Mouse (Mus musculus): Measurements from ENCODE around the gene Gm10073. TPM values are rescaled to one million over a fixed set of nuclear protein-coding genes. Genes with fewer than 3 reads are reported as not detected.
"Not testable (repeated sequence)": the region's sequence is repeated elsewhere in the genome, so short reads cannot be mapped to it uniquely, and the experiment has no call there.

Gene Gm10073
- polyA plus RNA-seq (2017; shearing (Covaris generic)): 10 to 100 TPM; 22.4 to 46.0 TPM

DNA sequence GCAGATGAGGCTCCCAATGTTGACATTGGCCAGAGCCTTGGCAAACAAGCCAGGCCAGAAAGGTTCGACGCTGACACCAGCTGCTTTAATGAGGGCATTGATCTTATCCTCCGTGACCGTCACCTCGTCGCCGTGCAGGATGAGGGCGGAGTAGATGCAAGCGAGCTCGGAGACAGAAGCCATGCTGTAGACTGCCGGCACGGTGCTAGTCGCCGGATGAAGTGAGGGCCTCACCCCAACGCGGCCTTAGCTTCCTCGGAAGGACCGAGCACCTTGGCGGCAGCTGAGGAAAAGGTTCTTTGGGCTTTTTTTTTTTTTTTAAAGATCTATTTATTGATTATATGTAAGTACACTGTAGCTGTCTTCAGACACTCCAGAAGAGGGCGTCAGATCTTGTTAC lies at the start of gene Gm10073:
TSS of gene Gm10073 (minus strand) at position 294 of the 400 bp plus-strand sequence.
- not testable (repeated sequence) for ATAC-seq

DNA sequence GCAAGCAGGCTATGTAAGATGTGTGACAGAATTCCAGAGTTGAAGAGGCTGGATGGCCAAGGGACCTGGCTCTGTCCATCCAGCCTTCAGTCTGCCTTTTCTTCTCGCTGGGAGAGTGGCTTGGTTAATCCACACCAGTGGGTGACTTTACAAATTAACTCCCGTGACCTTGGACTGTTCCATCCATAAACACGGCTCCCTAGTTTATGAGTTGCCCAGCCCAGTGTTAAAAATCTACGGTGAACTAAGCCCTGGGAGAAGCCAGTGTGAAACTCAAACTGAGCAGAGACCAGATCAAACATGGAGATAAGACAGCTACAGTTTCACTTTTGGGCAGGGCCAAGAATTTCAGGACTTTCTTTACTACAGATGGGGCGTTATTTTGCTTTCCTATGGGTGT lies 49.8 kb upstream of the Gm10073 start:
- peak; percentile 85 for ATAC-seq

DNA sequence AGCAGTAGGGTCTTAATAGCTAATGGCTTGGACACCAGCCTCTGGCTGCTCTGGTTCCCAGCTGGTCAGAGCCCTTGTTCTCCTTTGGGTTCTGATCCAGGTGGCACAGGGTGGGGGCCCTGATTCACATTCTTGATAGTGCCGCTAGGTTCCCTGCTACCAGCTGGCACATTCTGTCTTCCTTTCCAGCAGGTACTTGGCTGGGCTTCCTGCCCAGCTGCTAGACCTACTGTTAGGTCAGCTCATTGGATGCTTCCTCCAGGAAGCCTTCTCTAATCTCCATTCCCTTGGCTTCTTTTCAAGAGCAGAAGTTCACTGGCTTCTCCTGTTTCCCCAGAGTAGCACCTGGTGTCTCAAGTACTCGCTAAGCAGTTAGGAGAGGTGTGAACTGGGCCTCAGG lies 47.2 kb upstream of the Gm10073 start:
- no peak for ATAC-seq

DNA sequence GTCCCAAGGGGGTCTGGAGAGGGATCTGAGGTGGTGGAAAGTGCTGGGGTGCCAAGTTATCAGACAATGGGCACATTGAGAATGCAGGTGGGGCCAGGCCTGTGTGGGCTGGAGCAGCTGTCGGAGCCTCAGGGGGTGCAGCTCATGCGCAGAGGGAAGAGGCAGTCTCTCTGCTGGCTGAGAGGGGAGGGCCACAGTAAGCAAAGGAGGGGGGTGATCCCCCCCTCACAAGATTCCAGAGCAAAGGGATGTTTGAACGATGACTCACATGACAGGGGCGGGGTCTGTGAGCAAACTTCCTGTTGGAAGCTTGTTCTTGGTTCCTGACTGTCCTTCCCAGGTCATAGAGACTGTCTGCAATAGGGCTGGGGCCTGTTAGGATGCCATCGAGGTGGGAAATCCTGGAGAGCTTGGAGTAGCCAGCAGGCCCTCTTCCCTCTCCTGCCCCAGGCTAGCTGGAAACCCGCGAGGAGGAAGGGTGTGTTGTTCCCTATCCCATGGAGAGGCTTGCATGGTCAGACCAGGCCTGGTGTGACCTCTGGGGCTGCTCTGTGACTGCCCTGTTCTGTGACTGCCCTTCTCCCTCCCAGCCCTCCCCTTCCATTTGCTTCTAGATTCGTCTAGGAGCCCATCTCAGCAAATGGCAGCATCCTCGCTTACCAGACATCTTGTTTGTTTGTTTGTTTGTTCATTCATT lies 46.4 kb upstream of the Gm10073 start:
- ATAC-seq: no peak

DNA sequence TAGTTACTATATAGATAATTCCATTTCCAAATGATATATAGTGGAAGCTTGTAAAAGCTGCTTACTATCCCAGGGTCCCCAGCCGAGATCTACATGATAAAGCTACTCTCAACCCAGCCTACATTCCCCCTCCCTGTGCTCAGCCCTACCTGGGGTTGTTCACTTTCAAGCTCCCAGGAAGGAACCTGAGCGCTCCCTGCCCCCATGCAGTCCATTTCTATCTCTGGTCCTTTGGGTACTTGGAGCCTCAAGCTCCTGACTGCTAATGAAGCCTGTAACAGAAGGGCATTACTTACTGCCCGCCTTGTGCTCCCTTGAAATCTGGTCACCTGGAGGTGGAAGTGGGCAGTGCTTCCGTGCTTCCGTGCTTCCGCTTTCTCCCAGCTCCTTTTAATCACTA lies 45.1 kb upstream of the Gm10073 start:
- ATAC-seq: no peak

DNA sequence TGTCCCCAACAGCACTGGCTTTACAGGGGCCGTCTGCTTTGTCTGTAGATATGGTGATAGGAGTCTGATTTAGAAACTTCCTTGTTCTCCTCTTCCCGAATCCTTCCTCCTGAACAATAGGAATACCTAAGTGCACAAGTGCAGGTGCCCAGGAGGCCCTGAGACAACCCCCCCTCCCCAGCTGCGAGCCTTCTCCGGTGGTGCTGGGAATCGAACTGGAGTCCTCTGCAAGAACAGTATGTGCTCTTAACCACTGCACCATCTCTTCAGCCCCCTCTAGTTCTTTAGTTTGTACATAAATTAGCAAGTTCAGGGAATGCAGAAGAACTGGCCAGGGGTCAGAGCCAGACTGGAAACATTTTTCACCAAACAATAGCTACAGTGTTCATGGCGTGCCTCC lies 44.6 kb upstream of the Gm10073 start:
- no peak for ATAC-seq

DNA sequence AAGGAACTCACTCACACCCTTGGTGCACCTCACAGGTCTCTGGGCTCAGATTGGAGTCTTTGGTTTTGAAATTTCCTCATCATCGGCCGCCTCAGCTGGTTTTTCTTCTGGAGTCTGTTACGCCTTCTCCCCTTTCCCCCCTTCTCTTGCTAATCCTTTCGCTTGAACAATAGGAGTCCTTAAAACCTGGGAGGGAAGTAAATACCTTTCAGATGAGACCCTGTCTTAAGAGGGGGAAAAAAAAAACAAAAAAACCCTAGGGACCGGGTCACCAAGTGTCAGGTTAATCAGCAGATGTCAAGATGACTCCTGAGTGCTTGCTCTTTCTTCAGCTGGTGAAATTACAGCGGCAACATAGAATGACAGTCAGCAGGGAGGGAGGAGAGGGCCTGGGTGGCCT lies 43.9 kb upstream of the Gm10073 start:
- ATAC-seq: no peak

DNA sequence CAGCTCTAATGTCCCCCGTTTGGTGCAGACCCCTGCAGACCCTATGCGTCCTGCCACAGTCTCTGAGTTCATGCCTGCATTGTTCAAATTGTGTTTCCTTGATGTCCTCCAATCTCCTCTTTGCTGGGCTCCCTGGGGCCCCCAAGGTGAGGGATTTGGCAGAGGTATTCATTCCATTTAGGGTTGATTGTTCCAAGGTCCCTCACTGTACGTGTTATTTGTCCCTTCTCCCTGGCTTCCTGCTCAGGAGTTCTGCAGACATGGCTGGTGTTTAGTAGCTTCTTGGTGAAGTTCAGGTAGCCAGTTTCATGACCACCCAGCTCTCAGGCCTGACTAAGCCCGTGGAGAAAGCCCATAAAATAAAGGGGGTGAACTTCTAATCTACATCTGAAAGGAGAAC lies 43.4 kb upstream of the Gm10073 start:
- no peak for ATAC-seq

DNA sequence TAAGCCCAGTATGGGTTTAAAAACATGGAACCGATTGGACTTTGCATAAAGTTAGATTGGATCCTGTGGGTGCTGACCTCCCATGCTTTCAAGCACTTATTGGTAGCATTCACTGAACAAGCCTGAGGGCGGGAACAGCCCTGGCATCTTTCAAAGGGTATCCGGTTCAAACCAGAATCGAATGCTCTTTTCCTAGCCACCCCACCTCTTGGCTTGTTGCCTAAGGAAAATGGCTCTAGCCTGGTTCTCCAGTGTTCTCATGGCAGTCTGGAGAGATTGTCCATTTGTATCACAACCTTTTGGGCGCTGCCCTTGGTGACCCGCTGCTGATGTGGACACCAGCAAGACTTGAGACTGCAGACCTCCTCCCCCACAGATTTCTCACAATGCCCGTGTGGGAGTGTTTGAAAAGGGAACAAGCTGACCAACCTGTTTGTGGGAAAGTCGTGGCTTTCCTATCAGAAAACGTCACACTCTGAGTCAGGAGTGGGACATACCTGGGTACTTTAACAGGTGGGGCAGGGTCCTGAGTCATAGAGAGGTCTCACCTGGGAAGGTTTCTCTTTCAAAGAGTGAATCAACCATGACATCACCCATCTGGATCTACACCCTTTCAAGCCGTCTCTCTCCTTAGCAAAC lies 42.5 kb upstream of the Gm10073 start:
- no peak for ATAC-seq

DNA sequence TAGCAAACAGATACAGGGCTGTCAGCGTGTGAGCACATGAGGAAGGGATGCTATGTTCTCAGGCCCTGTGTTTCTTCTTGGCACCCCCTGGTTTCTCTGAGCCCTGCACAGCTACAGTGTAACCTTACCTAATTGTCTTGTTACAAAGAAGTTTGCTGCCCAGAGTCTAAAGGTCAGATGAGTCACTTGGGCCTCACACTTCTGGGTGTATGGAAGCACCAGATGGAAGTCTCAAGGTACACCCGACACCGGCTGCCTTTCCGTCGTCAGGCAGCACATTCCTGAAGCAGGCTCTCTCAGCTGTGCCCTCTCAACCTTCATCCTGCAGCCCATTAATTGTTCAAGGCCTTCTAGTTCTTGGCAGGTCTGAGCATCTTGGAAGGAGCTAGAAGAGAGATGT lies 41.4 kb upstream of the Gm10073 start:
- no peak for ATAC-seq

DNA sequence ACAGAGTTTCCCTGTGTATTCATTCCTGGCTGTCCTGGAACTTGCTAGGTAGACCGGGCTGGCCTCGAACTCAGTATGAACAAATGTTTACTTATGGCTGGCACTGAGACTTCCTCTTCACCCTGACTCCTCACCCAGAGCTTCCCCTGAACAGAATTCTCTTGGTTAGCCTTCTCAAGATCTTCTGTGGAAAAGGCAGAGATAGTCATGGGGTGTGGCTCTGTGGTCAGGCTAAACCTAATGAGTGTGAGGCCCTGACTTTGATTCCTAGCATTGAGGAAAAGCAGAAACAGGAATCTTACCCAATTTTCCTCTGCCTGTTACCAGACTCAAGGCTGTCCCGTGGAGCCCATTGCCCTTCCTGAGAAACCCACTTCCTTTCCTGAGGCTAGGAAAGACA lies 38.8 kb upstream of the Gm10073 start:
- no peak for ATAC-seq

DNA sequence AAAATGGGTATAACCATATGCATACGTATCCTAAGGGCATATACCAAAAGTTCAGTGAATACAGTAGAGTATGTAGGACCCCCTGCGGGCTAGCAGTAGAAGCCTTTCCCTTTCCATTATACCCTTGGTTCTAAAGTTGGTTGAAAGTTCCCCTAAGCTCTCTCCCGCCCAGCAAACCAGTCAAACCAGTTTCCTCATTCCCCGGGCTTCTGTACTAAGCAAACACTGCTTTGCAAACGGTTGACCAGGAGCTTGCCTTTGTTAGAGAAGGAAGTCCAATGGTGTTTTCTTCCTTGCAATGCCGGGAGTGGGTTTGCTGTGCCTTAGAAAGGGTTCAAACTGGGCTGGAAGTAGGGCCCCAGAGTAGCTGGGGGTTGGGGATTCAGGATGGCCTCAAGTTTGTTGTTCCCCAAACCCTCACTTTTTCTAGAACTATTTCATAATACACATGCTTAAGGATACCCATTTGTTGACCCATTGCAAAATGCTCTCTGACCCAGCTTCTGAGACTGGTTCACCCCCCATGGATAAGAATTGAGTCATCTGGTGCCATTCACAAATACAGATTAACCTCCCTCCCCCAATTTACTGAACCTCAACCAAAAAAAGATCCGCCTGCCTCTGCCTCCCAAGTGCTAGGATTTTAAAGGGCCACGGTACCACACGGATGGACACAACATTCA lies 37.8 kb upstream of the Gm10073 start:
- no peak for ATAC-seq

DNA sequence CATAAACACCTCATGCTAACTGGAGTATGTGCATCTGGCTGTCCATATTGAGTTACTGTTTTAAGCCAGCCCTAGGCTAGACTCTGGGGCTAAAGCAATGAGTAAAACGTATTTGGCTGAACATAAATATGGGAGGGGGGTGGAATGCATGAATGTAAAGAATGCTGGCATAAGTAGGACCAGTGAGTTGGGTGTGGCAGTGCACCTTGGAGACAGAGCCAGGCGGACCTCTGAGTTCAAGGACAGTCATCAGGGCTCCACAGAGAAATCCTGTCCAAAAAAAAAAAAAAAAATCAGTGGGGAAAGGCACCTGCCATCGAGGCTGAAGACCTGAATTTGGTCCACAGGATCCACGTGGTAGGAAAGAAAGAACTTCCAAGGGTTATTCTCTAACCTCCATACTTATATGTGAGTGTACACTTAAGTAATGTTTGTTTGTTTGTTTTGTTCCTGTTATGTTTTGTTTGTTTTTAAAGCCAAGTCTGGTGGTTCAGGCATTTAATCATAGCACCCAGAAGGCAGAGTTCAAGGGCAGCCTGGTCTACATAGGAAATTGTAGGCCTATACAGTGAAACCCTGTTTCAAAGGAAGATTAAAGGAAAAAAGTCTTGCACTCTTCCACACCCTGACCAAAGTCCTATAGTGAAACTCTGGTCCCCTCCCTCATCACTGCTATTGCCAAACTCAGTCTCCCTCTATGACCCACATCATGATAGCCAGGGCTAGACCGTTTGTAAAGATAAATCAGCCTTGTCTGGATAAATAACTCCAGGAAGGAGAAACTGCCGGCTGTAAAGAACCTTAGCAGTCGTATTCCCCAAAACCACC lies 36.0 kb upstream of the Gm10073 start:
- no peak for ATAC-seq

DNA sequence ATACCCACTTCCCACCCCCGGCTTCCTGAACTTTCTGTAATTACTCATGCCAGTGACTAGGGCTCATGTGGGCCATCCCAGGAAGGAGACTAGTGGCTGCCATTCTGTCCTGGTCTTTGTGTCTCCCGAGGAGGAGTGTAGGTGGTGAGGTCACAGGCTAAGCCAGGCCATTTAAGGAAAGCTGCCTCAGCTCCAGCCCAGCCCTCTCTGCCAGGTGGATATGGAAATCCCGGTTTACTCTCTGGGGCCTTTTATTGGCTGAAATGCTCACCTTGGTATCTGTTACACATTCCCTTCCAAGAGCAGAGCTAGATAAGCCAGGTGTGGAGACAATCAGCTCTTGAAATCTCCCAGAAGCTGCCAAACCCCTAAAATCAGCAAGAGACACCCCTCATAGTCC lies 35.2 kb upstream of the Gm10073 start:
- ATAC-seq: no peak

DNA sequence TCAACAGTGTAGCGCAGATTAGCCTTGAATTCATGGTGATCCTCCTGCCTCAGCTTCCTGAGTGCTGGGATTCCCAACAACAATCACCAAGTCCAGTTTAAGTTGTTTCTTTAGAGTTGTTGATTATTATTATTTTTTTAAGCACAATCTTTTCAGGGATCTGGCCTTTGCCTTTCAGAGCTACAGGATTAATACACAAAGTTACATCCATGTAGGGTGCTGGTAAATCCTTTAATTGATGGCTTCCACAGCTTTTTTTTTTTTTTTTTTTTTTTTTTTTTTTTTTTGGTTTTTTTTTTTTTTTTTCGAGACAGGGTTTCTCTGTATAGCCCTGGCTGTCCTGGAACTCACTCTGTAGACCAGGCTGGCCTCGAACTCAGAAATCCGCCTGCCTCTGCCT lies 34.5 kb upstream of the Gm10073 start:
- ATAC-seq: not testable (repeated sequence)

DNA sequence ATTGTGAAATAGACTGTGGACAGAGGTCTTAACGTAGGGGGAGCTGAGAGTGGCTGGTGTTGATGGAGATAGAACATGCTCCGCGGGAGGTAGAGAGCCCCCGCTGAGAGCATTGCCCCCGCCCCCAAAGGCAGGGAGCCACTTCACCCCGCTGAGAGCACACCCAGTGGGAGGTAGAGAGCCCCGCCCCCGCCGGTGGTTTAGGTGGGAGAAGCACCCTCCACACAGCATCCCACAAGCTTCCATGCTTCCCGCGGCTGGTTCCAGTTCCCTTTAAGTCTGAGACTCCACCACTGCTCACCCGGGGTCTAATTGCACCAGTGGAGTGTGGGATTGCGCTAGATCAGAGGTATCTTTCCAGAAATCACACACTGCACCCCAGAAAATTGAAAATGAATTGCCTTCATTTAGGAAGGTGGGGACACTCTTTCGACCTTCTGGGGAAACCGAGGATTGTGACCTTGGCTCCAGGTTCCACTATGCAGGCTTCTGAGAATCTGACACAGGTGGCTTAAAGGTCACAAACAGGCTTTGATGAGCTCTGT lies 33.4 kb upstream of the Gm10073 start:
- no peak for ATAC-seq

DNA sequence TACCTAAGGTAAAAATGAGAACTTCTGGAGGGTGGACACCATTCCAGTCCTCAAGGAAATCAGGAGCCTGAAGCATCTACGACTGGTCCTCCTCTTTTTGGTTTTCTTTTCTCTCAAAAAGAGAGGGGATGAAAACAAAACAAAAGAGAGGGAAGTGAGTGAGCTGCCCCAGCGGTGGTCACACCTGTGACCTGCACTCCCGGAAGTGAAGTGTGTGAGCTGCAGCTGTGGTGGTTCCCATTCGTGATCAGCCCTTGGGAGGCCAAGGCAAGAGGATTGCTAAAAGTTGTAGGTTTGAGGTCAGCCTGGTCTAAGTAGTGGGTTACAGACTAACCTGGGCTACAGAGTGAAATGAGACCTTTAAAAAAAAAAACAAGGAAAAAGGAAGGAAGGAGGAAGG lies 32.9 kb upstream of the Gm10073 start:
- no peak for ATAC-seq

DNA sequence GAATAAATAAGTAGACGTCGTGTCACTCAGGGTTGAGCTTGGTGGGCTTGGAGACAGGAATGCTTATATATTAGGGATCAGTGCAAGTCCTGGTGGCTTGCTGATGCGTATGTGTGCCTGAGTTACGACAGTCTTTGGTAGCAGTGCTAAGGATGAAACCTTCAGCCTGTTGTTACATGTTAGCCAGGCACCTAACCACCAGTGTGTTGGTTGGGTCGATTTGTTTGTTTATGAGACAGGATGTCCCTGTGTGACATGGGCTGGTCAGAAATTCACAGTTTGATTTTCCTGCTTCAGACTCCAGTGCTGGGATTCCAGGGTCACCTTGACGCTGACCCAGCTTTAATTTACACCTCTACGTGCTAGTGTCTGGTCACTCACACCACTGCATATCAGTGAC lies 32.4 kb upstream of the Gm10073 start:
- ATAC-seq: no peak

DNA sequence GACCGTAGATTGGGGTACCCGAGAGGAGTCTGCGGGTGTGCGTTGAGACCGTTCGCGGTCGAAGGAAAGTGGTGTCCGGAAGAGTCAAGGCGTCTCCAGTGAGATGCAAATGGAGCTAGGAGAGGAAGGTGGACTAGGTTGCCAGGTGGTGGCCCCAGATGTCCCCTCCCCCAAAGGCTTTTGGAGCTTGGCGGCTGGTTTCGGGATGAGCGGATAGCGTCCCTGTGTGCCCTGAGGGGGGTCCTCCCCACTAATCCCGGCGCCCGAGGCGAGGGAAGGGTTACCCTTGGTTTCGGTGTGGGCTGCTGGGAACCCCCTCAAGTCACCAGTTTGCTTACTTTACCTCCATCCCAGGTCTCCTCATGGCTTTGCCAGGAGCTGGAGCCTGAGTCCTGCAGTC lies 30.7 kb upstream of the Gm10073 start:
- ATAC-seq: no peak

DNA sequence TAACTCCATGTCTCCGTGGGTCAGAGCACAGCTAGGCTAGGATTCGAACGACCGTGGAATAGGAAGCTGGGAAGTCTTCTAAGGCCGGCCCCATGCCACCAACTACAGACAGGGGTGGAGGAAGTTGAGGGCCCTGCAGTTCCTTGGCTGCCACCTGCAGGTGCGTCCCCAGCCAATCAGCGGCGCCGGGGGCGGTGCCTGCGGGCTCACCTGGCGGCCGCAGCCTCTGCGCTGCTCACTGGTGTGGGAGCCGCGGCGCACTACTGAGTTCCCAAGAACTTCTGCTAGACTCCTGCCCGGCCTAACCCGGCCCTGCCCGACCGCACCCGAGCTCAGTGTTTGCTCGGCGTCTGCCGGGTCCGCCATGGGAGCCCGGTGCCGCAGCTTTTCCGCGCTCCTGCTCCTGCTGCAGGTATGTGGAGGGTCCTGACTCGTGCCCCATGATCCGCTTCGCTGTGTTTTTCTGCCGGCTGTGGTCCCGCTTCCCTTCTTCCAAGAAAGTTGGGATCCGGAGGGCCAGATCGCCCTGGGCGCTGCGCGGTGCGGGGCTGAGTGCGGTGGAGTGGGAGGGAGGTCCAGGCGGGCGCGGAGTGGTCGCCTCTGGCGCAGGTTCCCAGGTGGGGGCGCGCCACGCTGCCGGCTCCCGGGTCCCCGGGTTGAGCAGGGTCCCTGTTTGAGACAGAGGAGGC lies 30.0 kb upstream of the Gm10073 start, which contains the start of gene Cdh1:
TSS of gene Cdh1 (plus strand) at position 221 of the 689 bp plus-strand sequence.
- peak; percentile 74 for ATAC-seq

DNA sequence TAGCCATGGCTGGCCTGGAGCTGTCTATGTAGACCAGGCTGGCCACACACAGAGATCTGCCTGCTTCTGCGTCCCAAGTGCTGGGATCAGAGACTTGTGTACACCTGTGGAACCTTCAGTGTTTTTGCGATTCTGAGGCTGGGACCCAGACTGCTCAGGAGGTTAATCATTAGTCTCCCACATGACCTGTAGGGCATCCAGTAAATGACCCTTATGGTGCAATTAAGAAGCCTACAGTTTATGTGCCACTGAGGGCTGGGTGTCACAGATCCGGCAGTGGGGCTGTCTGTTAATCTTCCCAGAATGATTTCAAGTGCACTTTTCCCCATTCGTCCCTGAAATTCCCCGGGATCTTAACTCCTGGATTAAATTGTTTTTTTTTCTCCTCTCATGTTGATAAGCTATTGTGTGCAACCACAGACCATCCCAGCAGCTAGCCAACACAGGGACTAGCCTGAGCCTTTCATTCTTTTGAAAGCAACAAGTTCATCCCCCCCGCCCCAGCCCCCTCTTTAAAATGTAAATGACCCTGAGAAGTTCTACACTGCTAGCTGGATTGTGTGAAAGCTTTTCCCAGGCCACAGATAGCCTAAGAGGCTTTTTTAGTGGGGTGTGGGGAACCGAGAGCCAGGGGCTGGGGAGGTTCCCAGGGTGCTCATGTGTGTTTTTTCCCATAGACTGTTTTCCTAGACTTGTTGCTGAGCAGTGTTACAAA lies 26.2 kb upstream of the Gm10073 start:
- ATAC-seq: no peak

Measured in CD4-positive, CD25-positive, alpha-beta regulatory T cell, adult 4 months (primary cell).